Mouse (Mus musculus) heart, postnatal 36 days (tissue): ENCODE results near the gene Flrt2. TPM values are rescaled to one million over a fixed set of nuclear protein-coding genes. Genes with fewer than 3 reads are reported as not detected.

Experiments used
- DNase-seq, 2 experiments: peaks; one replicate each; pipeline ENCODE4 v3.0.0; 2021 to 2022
- intact Hi-C: fragments of 180-260 bp; cut with DNase I; formaldehyde crosslinking; loops from one replicate; pipeline ENCODE4 v1.15.1; 2025
- total RNA-seq, 2 experiments: library from RNA; stranded (reverse); gene quantifications; 2 replicates each; pipeline ENCODE4 v1.2.3; 2021

Flrt2 gene
- total RNA-seq, 2 experiments from 2014 or later: 7.3 to 10.4 TPM

DNA sequence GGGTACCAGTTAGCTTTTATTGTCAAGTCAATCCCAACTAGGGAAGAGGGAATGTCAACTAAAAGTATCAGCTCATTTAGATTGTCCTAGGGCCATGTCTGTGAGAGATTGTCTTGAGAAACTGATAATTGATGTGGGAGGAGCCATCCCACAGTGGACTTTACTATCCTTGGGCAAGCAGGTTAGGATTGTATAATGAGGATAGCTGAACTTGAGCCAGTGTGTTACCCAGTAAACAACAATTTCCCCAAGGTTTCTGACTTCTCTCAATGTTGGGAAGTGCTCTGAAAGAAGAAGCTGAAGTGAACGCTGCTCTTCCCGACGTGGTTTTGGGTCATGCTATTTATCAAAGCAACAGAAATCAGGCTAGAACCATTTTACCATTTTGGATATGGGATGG is 13.0 kb downstream of the Flrt2 start:
- no peak for DNase-seq
- intact Hi-C loops: no loop called here

DNA sequence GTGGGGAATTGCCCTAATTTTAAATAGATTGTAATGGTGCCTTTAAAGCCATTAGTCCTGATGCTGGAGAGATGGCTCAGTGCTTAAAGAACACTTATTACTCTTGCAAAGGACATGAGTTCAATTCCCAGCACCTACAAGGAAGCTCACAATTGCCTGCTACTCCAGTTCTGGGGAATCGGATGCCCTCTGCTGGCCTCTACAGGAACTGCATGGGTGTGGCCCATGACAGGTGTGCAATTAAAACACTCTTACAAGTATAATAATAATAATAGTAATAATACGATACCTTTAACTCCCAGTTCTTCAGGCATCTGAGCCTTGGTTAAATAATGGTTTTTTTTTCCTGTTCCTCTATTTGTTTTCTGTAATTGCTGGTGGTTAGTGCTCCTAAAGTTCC is 31.2 kb downstream of the Flrt2 start:
- DNase-seq: no peak

DNA sequence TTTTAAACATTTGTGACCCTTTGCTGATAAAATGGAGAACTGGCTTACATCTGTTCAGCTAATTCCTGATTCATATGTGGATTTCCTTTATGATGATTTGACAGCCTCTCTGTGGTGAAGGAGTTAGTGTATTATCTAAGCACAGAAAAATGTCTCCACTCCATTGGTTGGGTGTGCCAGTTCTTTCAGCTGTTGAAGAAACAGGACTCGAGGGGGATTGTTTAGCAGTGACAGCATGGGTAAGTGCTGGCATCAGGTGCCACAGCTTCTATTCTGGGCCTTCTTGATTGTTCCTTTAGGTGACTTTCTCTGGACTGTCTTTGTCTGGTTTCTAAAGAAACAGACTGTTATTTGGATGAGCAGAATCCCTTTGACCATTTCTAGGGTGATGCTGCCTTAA is 42.0 kb downstream of the Flrt2 start:
- intact Hi-C loops: no loop called here
- no peak for DNase-seq

More for the DNA sequence above, 31.2 kb downstream of the Flrt2 start:
- intact Hi-C loops: no loop called here

DNA sequence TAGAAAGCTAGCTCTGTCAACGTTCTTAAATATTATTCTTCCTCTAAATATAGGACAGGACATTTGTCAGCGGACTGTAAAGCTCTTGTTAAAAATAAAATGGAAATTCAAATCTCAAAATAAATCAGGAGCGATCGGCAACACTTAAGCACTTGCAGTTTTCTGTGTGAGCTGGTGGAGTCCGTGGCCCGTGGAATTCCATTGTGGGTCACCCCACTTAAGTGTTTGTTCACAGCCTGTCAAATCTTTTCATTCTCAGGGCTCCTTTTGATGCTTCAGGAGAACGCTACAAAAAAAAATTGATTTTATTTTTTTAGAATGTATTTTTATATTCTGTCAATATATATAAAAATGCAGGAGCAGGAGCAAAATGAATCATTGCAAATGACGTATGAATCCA is 45.5 kb downstream of the Flrt2 start:
- intact Hi-C loops: no loop called here
- no peak for DNase-seq

DNA sequence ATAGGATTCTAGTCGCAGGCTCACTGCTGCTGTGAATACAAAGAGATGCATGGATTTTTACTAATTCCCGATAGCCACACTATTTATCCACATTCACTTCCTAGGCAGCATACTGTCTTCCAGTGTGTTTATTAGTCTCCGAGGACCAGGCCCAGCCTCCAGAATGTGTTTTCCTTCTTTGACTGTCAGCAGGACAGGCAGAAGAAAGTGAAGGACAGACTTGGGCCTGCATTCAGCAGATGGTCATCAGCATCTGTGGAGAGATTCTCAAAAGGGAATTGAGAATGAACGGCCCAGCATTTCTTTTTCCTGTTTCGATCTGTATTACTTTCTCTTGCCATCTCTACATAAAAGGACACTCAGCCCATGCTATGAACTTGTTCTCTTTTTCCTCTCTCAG is 46.0 kb downstream of the Flrt2 start:
- intact Hi-C loops: no loop called here
- peak in 1 of 2 experiments; percentile 18 for DNase-seq

DNA sequence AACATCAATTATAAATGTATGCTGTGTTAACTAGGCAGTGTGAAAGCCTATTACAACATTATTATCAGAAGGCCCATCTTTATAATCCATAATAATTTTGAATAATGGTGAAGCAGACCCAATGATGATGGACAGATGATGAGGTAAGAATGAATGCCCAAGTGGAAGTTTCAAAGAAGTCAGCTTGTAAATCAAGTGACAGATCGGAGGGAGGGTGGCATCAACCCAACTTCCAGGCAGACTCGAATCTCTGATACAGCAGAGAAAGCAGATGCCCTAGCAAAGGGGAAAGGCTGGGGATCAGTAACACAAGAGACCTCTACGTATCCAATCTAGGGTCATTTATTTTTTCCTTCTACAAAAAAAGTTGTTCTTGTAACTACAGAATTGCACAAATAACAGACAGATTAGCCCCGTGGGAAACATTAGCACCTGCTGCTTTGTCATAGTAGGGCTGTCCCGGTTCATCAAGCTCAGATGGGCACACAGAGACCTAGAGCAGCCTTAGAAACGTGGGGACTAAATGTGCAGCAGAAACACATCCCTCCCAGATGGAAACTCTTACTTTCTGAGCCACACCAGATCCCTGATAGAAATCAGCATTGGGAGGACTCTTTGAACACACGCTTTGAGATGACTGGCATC is 46.6 kb downstream of the Flrt2 start:
- intact Hi-C loops: no loop called here
- no peak for DNase-seq

DNA sequence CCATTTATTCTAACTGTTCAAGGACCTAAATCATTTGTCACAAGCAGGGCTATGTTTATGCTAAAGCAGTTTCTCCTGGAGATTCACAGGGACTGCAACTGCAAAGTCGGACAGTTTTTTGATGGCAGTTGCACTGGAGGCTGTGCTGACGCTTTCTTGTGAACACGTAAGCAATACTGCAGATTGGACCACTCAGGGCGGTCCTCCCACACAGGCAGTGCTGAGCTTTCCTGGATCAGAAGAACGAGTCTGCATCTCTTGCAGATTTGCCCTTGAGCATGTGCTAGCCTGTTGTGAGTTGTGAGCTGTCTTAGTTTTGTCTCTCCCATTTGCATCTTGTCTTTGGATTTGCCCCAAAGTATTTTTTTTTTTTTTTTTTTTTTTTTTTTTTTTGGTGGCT is 47.7 kb downstream of the Flrt2 start:
- no peak for DNase-seq
- intact Hi-C loops: no loop called here

DNA sequence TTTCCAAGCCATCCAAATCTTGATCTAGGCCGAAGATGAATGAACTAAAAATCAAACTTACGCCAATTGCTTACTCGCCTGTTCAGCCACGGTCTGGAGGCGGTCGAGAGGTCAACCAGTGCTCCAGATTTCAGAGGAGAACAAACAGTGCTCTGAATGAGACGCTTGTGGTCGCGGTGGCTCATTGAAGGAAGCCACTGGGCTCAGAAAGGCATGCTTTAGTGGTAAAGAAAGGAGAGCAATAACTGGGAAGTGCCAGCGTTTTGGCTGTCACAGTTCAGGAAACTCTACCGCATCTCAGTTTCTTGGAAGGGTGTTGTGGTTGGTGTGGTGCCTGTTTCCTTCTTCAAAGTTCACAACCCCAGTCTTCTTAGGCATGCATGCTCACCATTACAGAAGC is 49.3 kb downstream of the Flrt2 start:
- intact Hi-C loops: no loop called here
- no peak for DNase-seq

DNA sequence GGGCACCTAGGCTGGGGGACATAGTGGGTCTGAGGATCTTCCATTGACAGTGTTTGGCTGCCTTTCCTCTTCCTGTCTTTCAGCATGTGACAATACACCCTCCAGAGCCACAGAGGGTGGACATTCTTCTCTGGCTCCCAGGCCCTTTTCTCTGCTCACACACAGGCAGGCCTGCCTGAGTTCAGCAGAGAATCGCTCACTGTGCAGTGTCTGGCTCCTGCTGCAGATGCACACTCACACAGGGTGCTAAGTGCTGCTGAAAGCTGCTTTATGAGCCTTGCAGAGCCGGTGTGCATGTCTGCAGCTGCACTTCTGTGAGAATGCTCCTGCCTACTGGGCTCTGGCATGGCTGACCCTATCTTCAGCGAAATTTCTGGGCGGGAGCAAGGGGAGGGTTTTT is 52.3 kb downstream of the Flrt2 start:
- DNase-seq: no peak

DNA sequence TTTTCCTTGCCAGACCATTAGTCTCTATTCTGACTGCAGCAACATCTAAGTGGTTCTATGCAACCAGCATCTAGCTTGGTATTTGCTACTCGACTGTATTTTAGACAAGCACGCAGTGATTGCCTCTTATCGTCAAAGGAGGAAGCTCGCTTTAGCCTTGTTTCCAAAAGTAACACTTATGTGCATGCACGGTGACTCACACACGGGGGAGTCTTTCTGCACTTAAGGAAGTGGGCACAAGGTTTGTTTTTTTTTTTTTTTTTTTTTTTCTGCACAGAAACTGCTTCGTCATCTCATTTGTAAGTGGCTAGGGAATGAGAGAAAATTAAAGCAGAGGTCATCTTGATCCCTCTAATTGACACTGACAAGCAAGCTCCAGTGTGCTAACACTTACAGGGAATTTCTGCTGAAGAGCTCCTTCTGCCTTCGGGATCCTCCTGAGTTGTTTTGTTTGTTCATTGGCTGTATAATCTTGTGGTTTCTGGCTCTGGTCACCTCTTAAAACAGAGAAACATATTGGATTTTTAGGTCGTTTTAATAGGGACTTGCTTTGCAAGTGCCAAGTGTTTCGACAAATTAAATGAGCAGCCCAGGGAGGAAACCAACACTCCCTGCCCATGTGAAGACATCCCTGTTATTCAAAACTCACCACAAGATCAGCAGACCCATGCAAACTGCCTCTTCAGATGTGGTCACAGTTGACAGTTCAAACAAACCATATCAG is 55.0 kb downstream of the Flrt2 start:
- intact Hi-C loops: no loop called here

More for the DNA sequence above, 52.3 kb downstream of the Flrt2 start:
- intact Hi-C loops: no loop called here

DNA sequence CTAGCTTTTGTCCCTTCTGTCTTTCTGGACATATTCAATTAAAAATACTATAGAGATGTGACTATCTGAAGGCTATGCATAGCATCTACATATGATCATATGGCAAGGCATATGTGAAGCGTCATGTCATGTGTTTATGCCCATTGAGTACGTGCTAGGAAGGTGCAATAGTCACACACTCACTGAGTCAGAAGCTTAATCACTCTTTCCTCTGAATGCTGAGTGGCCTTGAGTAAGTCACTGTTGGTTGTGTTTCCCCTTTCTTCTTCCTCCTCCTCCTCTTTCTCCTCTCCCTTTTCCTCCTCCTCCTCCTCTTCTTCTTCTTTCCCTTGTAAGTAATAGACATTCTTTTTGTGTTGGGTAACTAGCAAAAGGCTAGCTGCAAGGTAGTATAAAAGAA is 56.7 kb downstream of the Flrt2 start:
- no peak for DNase-seq
- intact Hi-C loops: no loop called here

More for the DNA sequence above, 55.0 kb downstream of the Flrt2 start:
- DNase-seq: no peak

DNA sequence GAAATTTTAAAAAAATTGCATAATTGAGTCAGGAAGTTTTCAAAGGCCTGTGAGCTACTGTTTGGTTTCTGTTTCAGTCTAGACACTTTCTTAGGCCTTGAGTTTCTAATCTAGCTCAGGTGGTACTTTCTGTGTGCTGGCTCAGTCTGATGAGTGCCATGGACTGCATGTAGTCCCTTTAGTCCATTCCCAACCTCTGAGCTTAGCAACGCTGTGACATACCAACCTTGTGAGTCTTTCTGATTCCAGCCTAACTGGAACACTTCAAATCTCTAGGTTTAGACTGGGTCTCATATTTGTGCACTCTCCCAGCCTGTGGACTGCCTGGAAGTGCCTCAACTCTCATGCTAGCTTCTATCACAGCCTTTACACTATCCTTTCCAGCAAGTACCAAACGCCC is 57.2 kb downstream of the Flrt2 start:
- DNase-seq: no peak
- intact Hi-C loops: no loop called here

DNA sequence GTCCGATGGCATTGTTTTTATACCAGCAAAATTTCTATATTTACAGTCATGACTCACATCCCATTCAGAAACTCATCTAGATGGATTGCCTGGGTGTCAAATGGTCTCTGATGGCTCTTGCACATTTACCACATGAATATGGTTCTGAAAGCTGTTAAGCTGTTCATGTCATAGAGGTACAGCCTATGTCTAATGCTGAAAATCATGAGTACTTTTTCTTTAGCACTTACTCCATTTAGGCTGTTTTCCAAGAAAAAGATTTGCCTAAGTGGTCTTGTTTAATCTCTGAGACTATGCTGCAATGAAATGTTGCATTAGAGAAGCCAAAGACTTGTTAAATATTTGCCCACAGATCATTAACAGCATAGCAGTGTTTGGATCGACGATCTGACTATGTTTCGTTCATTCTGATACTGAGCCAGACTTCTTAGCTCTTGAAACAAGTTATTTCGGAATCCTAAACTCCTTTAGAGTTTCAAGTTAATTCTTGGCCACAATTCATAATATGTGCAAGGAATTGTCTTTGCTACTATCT is 67.3 kb downstream of the Flrt2 start:
- no peak for DNase-seq
- intact Hi-C loops: no loop called here

DNA sequence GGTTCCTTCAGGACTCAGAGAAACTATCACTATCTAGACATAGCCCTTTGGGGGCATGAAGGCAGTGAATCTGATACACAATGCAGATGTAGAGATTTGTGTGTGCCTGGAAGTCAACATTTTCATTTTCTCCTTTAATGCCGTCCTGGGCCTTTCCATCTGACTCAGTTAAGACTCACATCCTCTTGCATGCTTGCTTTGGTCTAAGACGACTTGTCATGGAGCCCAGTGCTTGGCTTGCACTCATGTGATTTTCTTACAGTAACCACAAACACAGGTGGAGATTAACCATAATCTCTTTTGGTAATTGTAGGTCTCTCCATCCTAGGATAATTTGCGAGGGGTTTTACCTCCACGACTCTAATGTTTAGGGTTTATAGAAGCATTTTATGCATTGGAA is 73.2 kb downstream of the Flrt2 start:
- no peak for DNase-seq
- intact Hi-C loops: no loop called here

DNA sequence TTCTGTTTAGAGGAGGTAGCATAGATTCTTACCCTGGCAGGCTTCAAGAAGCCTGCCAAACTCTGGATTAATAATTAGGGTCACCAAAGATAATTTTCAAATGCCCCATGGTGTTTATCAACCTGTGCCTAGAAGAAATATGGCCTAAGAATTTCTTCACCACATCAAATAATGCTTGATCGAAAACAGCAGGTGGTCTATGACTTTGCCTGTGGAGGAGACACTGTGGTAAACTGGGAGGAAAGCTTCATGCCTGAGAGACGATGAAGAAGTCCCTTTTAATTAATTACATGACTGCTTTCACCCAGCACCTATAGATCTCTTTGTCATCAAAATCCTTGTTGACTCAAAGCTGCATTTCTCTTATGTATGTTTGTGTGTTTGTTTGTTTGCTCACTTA is 77.0 kb downstream of the Flrt2 start:
- DNase-seq: no peak
- intact Hi-C loops: no loop called here

DNA sequence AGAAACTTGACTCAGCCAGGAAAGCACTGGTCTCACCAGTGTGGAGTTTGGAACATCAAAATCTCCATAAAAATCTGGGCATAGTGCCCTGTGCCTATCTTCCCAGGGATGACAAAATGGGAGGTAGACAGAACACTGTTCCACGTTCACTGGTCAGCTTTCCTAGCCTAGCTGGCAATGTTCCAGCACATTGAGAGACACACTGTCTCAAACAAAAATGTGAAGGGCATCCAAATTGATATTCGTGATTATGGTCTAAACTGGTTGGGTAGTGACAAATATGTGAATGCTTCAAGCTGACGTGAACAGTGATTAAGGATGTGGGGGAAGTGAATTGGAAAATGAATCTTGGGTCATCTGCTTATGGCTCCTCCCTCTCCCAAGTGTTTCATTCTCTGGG is 78.2 kb downstream of the Flrt2 start:
- intact Hi-C loops: no loop called here
- no peak for DNase-seq

DNA sequence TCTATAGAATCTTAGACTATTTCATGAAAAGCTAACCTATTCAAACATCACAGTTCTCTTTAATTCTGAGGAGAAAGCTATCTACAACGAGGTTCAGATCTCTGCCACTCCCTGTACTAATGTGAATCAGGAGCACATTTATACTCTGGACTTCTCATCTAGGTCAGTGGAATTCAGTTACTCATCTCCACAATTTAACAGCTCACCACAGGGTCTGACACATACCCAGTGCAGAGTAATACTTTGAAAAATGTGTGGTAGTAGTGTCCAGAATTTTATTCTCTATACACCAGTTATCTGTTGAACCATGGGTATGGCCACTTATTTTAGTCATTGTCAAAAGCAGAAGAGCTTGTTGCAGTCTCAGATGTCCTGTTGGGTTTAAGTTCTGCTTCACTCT is 98.1 kb downstream of the Flrt2 start:
- DNase-seq: no peak
- intact Hi-C loops: no loop called here

DNA sequence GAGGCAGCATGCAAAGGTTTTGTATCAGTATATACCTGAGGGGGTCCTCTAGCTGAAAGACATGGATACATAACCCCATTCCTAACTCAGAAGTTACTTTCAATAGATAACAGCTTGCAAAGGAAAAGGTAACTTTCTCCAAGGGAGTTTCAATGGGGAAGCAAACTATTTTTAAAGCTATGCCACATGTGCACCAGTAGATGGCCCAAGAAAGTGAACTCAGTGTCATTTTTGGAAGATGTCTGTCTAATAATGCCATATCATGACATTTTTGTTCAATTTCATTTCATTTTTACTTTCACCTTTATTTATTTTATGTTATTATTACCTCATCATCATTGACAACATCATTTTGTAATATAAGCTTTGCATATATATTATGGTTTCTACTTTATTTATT is 124.6 kb downstream of the Flrt2 start:
- intact Hi-C loops: no loop called here
- DNase-seq: no peak
